Mouse (Mus musculus): ENCODE results near the gene Tifab.

Tifab gene

GRCm38 (mm10) chr13:56176310-56176709 lies 2.4 kb downstream of the Tifab start:
- DNase-seq (ENCODE audit: low spot score in 2 of 2), result no peak

DNA sequence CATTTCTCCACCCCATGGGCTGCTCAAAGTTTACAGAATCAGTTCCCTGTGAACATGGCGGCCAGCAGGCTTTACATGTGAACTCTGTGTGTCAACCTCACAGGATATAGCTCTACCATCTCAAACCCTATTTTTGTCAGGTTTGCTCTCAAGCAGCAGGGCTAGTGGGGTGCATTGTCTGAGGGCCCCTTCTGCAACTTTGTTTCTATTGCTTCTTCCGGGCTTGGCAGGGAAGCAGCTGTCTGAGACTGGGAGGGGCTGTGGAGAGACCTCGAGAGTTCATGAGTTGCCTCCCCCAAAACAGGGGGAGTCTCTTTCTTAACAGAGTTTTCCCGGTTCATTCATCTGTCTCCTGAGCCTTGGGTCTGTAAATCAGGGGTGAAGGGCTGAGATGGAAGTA lies 2.8 kb downstream of the Tifab start:
- DNase-seq (ENCODE audit: low spot score in 2 of 2), result no peak

- no peak for DNase-seq (ENCODE audit: low spot score in 2 of 2)
These were observed 5.7 kb downstream of the Tifab start for GRCm38 (mm10) chr13:56172901-56173545.

- no peak for DNase-seq (ENCODE audit: low spot score in 2 of 2)
These were observed 6.6 kb downstream of the Tifab start for GRCm38 (mm10) chr13:56172106-56172505.

DNA sequence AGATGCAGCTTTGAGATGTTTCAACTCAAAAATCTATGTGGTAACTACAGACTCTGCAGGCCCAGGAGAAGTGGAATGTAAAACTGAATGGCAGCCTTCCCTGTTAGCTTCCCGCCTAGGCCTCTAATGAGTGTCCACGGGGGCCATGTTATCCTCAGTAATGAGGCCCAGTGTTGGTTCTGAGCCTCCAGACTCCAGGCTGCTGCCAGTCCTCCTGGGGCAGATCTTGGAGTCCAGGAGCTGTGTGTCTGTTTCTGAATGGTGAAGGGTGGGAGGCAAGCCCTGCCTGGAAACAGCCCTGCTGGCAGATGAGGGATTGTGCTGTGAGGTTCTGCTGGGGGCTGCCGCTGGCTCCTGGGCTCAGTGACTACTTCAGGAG lies 10.3 kb downstream of the Tifab start:
- DNase-seq (ENCODE audit: low spot score in 2 of 2), result no peak

DNA sequence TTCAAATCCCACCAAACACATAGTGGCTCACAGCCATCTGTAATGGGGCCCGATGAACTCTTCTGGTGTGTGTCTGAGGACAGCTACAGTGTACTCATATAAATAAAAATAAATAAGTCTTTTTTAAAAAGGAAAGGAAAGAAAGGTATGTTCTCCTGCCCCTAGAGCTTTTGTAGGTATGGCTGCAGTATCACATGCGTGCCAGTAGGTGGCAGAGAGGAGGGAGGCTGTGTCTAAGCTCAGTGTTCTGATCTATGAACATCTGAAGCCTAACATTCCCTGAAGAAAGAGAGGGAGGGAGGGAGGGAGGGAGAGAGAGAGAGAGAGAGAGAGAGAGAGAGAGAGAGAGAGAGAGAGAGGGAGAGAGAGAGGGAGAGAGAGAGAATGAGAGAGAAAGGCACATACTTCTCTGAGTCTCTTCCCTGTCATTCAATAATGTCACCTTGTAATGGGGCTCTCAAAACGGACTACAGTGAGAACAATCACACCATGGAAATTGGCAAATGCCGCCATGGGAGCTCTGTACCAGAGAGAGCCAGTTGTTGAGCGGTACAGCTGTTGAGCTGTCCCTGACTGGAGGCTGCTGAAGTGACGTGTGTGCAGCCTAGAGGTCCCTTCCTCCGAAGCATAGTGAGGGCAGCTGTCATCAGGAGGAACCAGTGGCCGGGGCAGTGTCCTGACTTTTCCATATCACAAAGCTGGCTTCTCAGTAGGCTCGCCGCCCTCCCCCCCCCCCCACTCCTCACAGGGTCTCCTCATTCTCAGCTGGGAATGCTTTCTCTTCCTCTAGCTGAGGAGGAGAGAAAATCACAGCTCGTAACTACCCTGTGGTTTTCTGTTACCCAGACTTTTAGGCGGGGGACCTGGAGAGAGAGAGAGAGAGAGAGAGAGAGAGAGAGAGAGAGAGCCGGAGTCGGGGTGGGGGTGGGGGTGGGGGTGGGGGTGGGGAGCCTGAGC lies 11.0 kb downstream of the Tifab start:
- DNase-seq (ENCODE audit: low spot score in 2 of 2), result no peak

DNA sequence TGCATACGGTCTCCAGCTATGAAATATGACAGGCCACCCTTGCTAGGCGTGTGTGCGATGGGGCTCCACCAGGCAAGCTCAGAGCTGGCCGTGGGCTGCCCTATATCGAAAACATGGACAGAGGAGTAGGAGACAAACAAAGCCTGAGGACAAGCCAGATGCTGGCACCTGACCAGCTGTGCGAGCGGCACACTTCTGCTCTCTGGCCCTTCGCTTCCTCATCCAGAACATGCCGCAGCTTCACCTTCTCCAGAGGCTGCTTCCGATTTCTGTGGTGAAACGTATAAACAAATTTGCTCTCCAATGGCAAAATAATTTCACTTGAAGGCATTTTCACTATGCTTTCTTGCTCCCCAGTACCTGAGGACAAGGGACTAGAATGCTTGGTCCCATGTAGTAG lies 13.1 kb downstream of the Tifab start:
- no peak for DNase-seq (ENCODE audit: low spot score in 2 of 2)

DNA sequence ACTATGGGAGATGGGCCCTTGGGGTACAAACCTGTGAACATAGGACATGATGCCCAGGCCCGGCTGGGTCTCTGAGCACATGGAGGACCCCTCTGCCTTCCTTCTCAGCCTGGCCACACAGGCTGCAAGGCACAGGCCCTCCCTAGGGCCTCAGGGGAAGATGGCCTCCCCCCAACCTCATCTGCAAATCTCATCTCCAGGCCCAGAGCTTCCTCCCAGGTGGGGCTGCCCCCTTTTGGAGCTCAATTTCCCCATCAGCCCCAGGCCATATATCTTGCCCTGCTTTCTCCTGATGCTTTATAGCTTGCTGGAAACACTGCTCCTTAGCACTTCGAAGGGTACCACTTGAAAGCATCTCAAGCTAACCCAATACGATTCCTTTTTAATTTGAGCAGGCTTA lies 14.3 kb downstream of the Tifab start:
- no peak for DNase-seq (ENCODE audit: low spot score in 2 of 2)

DNA sequence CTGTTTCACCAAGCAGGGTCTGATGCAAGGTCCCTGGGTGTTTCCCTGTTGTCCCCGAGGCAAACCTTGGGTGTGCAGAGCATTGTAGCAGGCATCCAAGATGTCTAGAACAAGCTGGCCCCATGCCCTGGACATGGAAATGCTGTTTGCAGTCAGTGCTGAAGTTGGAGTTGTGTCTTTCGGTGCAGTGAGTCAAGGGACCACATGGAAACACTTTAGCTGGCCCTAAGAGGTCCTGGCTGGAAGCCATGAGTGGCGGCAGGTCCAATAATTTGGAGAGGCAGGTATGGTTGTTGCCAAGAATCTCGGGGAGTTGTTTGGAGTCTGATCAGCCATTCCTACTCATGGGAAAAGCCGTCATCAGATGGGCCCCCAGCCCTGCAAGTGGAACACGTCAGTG lies 14.9 kb downstream of the Tifab start:
- no peak for DNase-seq (ENCODE audit: low spot score in 2 of 2)

GRCm38 (mm10) chr13:56162859-56163258 lies 15.8 kb downstream of the Tifab start:
- DNase-seq (ENCODE audit: low spot score in 2 of 2), result no peak

GRCm38 (mm10) chr13:56159614-56160363 lies 18.9 kb downstream of the Tifab start:
- no peak for DNase-seq (ENCODE audit: low spot score in 2 of 2)

- no peak for DNase-seq (ENCODE audit: low spot score in 2 of 2)
These were observed 19.6 kb downstream of the Tifab start for GRCm38 (mm10) chr13:56159016-56159601.

DNA sequence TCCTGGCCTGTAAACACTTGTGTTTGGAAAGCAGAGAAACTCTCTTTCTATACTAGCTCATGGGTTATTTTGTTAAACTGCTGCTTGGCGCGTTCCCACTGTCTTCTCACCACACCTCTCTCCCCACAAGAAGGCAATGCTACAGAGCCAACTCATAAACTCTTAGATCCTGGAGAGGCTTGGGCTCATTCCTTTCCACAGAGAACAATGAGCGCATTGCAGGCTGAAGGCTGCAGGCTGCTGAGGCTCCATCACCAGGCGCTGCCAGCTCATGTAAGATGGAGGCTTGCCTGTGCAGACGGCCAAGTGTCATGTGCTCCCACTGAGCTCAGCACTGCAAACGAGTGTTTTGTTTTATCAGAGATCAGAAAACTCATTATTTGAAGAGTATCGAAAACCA lies 23.0 kb downstream of the Tifab start:
- no peak for DNase-seq (ENCODE audit: low spot score in 2 of 2)

DNA sequence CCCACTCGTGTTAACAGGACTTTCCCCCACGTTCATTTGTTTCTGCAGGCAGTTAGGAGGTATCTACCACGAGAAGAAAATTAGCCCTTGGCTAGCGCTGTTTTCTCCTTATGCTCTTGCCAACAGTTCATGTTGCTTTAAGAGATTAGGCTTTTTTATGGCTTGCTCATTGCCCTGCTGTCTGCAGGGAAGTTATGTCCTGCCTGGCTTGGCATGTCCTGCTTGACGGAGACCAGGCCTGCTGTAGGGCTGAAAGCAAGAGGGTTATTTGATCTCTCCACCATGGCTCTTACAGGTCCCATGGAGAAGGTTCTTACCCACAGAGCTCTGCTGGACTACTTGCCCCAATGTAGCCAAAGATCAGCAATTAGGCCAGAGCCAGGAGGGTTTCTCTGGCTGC lies 23.6 kb downstream of the Tifab start:
- DNase-seq (ENCODE audit: low spot score in 2 of 2), result no peak

GRCm38 (mm10) chr13:56152773-56153460 lies 25.8 kb downstream of the Tifab start:
- no peak for DNase-seq (ENCODE audit: low spot score in 2 of 2)

- no peak for DNase-seq (ENCODE audit: low spot score in 2 of 2)
These were observed 27.1 kb downstream of the Tifab start for GRCm38 (mm10) chr13:56151404-56152226.

- DNase-seq (ENCODE audit: low spot score in 2 of 2), result no peak
These were observed 33.2 kb downstream of the Tifab start for GRCm38 (mm10) chr13:56145523-56145922.

DNA sequence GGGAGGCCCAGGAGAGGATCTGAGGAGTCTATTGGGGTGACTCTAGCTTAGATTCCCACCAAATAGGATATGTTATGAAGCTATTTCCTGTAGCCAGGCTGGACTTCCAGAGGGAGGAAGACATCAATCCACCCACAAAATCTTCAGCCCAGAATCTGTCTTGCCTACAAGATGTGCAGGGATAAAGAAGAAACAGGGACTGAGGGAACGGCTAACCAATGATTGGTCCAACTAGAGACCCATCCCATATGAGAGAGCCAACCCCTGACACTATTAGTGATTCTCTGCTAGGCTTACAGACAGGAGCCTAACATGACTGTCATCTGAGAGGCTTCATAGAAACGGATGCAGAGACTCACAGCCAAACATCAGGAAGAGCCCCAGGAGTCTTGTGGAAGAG lies 34.7 kb downstream of the Tifab start:
- DNase-seq (ENCODE audit: low spot score in 2 of 2), result no peak

DNA sequence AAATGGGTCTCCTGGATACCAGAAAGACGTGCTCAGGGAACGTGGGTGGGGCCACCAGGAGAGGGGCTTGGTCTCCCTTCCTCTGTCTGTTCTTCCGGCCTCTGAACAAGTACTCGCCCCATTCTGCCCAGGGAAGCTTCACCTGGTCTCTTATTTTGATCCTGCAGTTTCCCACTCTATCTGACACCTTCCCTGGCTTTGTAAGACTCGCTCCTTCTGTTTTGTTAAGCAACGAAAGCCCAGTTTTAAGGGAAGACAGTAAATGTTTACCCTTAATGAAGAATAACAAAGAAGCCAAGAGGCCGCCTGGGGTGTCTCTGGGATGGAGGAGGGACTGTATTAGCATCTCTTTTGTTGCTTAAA lies 35.6 kb downstream of the Tifab start:
- no peak for DNase-seq (ENCODE audit: low spot score in 2 of 2)

DNA sequence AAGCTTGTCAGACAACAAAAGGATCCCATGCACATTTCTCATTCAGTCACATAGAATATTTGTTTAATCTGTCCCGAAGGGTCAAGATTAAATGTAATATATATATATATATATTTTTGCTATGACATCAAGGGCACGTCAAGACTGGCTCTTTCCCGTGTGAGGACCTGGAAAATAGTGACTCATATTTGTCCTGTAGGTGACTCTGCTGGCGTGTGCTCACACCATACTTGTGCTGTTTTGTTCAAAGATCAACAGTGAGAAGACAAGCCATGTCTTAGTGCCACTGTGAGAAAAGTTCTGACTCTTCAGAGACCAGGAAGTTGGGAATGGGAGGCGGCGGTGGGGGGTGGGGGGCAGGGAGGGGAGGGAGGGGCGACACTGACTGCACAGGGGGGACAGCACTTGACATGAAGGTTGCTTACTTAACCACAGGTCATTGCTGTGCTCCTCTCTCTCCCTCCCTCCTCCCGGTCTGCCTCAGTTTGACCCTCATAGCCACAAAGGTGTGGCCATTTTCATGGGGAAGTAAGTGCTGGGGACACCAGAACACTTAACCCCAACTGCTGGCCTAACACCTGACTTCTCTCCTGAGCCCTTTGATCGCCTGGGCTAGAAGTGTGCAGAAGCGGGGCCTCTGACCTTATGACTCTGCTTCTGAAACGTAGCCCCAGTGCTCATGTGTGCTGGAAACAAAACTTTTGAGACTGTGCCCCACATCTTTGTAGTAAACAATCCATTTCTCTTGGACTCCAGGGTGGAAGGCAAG lies 36.1 kb downstream of the Tifab start:
- DNase-seq (ENCODE audit: low spot score in 2 of 2), result no peak

Measured in right cerebral cortex, postnatal 36 days (tissue).